Mouse (Mus musculus) naive thymus-derived CD4-positive, alpha-beta T cell, adult 2 months (primary cell): ENCODE results near the gene Ruvbl2.

Experiments used
- DNase-seq: peaks from one replicate; pipeline ENCODE4 v3.0.0-alpha.2; 2011; ENCODE audit warnings: low read depth

Gene Ruvbl2

GRCm38 (mm10) chr7:45421194-45421593, 16.7 kb downstream of the Ruvbl2 start:
- no peak for DNase-seq

GRCm38 (mm10) chr7:45420615-45420919, 17.3 kb downstream of the Ruvbl2 start, which contains the start of gene Lhb:
Gene Lhb (plus strand): TSS chr7:45420820.
- DNase-seq, result no peak

DNA sequence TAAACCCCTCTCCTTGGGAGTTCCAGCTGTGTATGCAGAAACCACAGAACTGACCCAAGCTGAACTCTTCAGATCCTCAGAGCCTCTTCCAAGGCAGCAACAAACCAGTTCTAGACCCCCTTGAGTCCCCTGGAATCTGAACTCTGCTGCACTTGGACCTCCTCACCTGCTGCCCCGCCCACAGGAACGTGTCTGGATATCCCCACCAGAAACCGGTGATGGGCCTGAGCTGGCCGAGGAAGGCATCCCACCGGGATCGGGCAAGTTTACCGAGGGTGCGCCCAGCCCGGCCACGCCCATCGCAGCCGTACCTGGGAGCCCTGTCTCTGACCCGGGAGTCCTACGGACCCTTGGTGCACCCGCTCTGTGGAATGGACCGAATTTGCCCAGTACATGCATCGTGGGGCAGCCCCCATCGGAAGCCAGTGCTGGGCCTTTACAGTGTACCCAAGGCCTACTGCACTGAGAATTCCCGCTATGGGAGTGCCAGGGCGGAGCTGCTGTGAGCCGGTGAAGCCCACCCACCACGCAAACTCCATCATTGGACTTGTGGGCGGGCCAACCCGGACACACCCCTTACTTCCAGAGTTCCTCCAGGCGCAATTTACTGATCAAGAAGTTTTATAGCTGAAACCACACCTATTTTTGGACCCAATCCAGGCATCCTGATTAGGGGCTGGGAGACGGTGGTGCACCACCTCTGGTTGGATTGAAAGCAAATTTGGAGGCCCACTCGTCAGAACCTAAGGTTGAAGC, 17.9 kb downstream of the Ruvbl2 start:
- DNase-seq, result no peak

GRCm38 (mm10) chr7:45417962-45418492, 19.9 kb downstream of the Ruvbl2 start:
- no peak for DNase-seq

GRCm38 (mm10) chr7:45415636-45416035, 22.3 kb downstream of the Ruvbl2 start:
- DNase-seq, result peak; percentile 35

GRCm38 (mm10) chr7:45414740-45415224, 23.1 kb downstream of the Ruvbl2 start:
- DNase-seq, result no peak

- peak; percentile 35 for DNase-seq
Measured at GRCm38 (mm10) chr7:45413864-45414739, 23.8 kb downstream of the Ruvbl2 start.

GRCm38 (mm10) chr7:45413113-45413863, 24.6 kb downstream of the Ruvbl2 start, which contains the start of gene Ntf5:
Gene Ntf5 (plus strand): TSS chr7:45413695.
- DNase-seq, result peak; percentile 32

- DNase-seq, result no peak
Measured at GRCm38 (mm10) chr7:45412421-45412820, 25.5 kb downstream of the Ruvbl2 start.

DNA sequence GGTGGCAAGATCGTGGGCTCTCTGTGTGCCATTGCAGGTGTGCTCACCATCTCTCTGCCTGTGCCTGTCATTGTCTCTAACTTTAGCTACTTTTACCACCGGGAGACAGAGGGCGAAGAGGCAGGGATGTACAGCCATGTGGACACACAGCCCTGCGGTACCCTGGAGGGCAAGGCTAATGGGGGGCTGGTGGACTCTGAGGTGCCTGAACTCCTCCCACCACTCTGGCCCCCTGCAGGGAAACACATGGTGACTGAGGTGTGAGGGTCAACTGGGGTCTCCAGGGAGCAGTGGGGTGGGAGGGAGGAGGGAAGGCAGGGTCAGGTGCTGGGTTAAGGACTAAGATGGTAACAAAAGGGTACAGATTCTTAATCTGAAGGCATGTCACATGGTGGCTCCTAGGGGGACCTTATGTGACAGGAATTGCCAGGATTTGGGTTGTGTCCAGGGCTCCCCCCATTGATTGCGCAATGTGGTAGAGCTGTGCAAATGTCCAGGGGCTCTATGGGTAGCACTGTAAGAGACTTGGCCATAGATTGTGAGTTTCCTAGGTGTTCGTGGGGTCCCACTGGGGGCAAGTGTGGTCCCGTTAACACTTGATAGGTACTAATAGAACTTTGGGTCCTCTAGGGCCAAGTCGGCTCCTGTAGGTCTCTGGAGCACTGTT, 28.3 kb downstream of the Ruvbl2 start:
- DNase-seq, result no peak

DNA sequence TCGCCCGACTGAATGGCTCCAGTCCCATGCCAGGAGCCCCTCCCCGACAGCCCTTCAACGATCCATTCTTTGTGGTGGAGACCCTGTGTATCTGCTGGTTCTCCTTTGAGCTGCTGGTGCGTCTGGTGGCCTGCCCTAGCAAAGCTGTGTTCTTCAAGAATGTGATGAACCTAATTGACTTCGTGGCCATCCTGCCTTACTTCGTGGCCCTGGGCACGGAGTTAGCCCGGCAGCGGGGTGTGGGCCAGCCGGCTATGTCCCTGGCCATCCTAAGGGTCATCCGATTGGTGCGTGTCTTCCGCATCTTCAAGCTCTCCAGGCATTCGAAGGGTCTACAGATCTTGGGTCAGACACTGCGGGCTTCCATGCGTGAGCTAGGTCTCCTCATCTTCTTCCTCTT, 28.9 kb downstream of the Ruvbl2 start:
- DNase-seq, result no peak

- no peak for DNase-seq
Measured at GRCm38 (mm10) chr7:45408351-45408750, 29.5 kb downstream of the Ruvbl2 start.

- DNase-seq, result no peak
Measured at GRCm38 (mm10) chr7:45407836-45408235, 30.1 kb downstream of the Ruvbl2 start.

- DNase-seq, result peak; percentile 46
Measured at GRCm38 (mm10) chr7:45406157-45407156, 31.4 kb downstream of the Ruvbl2 start.

DNA sequence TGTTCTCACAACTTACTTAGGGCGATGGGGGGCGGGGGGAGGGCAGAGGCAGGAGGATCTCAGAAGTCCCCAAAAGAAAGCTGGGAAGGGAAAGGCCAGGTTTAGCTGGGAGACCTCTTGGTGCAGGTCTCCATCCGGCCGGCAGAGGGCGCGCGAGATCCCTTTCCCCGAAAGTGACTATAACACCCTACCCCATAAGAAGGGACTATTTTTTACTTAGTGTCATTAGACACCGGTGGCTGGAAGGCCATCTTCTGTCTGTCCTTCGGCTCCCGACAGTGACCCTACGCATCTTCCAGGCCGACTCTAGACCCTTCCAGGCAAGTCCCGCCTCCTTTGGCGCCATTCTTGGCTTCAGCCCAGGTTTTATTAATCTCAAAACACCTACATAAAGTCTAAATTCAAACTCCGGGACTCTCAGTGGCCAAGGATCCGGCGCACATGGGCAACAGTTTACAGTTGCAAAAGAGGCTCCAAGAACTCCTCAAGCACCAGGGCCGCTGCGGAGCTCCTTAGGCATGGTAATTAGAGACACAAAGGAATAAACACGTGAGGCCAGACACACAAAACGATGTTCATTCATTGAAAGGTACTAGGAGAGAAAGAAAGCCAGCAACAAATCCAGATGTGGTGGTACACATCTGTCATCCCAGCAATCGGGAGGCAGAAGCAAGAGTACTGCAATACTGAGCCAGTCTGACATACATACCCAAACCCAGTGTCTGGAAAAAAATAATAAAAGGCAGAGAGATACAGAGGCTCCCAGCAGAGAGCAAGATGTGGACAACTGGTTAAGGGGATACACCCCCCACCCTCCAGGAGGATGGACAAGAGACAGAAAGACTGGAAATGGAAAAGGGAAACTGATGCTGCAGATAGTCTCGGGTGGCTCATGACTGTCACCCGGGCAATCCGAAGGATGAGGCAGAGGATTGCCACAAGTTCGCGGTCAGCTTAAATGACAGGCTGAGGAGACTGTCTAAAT, 32.5 kb downstream of the Ruvbl2 start, which contains the start of gene Kcna7:
Gene Kcna7, plus strand, starts transcription at position 563 of the 985 bp plus-strand sequence.
- peak; percentile 74 for DNase-seq

DNA sequence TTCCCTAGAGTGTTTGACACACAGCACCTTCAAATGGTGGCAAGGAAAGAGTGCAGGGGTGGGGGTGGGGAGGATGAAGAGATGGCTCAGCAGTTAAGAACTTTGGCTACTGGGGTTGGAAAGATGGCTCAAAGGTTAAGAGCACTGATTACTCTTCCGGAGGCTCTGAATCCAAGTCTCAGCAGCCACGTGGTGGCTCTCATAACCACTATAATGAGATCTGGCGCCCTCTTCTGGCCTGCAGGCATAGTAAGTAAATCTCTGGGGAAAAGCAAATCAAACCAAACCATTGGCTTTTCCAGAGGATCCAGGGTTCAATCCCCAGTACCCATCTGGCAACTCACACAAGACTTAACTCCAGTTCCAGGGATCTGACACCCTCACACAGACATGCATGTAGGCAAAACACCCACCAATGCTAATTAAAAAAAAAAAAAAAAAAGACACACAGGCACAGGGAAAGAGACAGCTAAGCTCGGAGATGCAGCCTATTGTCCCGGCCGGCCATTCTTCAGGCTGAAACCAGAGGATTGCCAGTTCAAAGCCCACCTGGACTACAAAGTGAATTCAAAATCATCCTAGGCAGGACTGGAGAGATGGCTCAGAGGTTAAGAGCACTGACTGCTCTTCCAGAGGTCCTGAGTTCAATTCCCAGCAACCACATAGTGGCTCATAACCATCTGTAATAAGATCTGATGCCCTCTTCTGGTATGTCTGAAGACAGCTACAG, 34.2 kb downstream of the Ruvbl2 start:
- peak; percentile 89 for DNase-seq

GRCm38 (mm10) chr7:45401521-45402085, 36.3 kb downstream of the Ruvbl2 start:
- no peak for DNase-seq

- no peak for DNase-seq
Measured at GRCm38 (mm10) chr7:45396787-45397186, 41.1 kb downstream of the Ruvbl2 start.
